Mouse (Mus musculus): ENCODE measurements around the gene Tnfsfm13.

- TF ChIP-seq CTCF (IDR thresholded peaks at IDR 0.05; ENCODE audit: insufficient read depth, low read length) (no peak), POLR2A (IDR thresholded peaks at IDR 0.05; ENCODE audit: borderline replicate concordance, extremely low read depth, low read depth, low read length) (no peak)
These were observed 39.8 kb downstream of the Tnfsfm13 start for GRCm38 (mm10) chr11:69656065-69656455.

All from lung, adult 2 months (tissue).